Mouse (Mus musculus) stomach, postnatal 0 days (tissue): ENCODE data around the gene Tspan18.

Source experiments
- CTCF ChIP-seq: IDR thresholded peaks from 2 replicates; pipeline ENCODE4 v1.5.1; 2016; ENCODE audit warnings: antibody characterized with exemption, low read depth, mild to moderate bottlenecking, moderate library complexity
- EP300 ChIP-seq: optimal IDR thresholded peaks from 2 replicates; pipeline ENCODE3; 2016; ENCODE audit warnings: antibody characterized with exemption

- TF ChIP-seq EP300 (no peak), CTCF (no peak)
These were observed 167.4 kb downstream of the Tspan18 start for GRCm38 (mm10) chr2:93166734-93167406.
